Mouse (Mus musculus) neural tube, embryonic 10.5 days (tissue): Measurements from ENCODE around the gene Mettl16.
A peak's percentile ranks its signal among the peaks of the same experiment; 100 is the strongest.

Experiments used
- DNase-seq: peaks from one replicate; pipeline ENCODE4 v3.0.0-alpha.2; 2017; ENCODE audit warnings: low spot score; ENCODE audit errors: extremely low spot score

Mettl16 gene

DNA sequence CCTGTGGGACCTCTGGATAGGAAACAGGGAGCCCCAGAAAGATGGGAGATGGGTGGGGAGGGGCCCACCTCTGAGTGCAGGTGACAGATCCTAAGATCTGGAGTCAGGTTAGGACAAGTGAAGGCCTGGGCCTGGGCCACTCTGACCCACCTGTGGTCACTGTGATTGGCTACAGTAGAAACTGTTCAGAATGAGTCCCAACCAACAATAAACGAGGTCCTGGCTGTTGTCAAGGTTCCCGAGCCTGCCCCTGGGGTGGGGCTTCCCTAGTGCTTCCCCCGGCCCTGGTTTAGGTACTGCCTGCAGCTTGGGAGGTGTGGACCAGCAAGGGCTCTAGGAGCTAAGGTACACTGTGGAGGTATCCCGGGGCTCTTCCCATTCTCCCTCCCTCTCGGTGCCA, 73.1 kb downstream of the Mettl16 start:
- no peak for DNase-seq

- no peak for DNase-seq
These were observed 75.2 kb downstream of the Mettl16 start for GRCm38 (mm10) chr11:74845784-74846183.

DNA sequence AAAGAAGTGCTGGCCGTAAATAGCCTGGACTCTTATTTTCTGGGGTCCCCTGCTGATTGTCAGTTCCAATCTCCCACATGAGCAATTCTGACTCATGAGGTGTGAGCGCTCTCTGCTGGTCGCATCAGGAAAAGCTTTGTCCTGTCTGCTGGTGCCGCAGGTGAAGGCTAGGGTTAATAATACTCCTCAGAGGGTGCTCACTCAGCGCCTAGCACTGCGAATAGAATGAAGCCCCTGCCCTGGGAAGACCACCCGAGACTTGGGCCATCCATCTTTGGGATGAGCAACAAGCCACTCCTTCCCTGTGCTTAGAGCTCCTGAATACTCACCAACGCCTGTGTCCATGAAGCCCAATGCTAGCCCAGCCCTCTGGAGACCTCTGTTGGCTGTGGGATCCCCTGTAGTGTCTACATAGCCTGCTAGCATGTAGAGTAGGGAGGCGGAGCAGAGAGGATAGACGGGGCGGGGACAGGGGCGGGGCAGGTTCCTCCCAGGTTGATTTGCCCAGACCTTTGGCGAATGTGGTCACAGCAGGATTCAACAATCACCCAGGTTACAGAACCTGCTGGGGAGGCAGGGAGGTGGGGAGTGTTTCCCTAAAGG, 77.4 kb downstream of the Mettl16 start:
- peak; percentile 77 for DNase-seq

DNA sequence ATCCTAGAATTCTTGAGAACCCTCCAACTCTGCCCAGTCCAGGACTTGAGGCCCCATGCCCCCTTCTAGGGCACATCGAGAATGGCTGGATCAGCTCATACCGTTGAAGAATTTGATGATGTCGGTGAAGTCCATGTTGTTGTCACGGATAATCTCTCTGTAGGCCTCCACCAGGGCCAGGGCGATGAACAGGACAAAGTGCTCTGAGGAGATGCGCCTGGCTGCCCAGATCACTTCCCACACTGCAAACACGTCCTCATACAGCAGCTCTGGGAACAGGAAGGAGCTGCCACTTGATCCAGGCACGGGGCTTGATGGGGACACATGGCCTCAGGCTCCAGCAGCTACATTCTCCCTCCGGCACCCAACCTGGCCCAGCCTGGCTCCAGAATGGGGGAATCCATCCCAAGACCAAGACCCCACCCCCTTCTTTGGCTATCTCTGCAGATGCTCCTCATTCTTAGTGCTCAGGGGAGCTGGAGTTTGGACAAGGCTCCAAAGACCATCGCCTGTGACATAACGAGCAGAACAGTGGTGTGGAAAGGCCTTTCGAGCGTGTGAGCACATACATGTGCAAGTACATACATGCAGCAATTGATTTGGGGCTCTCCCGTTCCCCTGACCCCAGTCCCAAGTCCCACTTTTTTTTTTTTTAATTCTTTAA, 80.5 kb downstream of the Mettl16 start:
- DNase-seq = no peak

GRCm38 (mm10) chr11:74857756-74858155, 87.1 kb downstream of the Mettl16 start:
- DNase-seq = no peak

GRCm38 (mm10) chr11:74862129-74862528, 91.5 kb downstream of the Mettl16 start:
- DNase-seq = no peak

DNA sequence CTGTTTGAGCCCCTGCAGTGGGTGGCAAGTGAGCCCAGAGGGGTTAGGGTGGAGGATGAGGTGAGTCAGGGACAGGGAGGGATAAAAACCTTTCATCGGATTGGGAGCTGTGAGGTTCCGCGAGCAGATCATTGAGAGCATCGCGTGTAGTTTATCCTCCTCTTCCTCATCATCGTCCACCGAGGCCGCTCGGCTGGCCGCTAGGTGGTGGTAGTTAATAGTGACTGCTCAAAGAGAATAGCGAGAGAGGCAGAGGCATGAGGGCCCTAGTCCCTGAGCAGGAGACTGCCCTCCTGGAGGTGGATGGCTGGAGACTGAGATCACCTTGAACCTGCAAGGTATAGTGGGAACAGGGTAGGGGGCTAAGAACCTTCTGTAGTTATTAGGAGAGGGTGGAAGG, 92.8 kb downstream of the Mettl16 start:
- peak; percentile 31 for DNase-seq

DNA sequence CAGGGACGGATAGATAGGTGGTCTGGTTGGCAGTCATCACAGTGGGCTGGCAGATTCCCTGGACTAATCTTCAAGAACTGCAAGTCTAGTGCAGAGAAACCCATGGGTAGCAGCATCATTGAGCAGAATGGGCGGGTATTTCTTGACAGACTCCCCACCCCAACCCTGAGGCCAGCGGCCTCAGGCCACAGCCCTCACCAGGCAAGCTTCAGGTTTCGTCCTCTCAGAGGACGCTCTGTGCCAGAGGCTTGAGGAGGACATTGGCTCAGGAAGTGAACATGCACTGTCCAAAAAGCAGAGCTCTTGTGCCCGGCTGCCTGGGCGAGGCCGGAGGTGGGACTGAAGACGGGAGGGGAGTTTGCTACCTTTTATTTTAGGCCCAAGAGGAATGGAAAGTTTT, 93.8 kb downstream of the Mettl16 start:
- no peak for DNase-seq

DNA sequence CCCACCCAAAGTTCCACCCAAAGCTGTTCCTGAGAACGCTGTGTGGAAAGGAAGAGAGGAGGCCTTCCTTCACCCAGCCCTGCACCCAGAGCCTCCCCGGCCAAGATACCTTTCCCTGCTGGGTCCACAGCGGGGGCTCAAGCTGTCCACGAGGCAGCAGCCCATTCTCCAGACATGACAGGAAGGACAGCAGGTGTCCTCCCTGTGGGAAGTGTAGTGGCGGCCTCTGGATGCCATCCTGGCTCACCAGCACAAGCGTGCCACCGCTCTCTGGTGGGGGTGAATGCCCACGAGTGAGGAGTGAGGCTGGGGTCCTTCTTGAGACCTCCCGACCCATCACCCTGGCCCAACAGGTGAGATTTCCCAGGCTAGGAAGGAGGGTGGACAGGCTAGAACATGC, 94.6 kb downstream of the Mettl16 start:
- no peak for DNase-seq

GRCm38 (mm10) chr11:74866640-74867039, 96.0 kb downstream of the Mettl16 start:
- no peak for DNase-seq

DNA sequence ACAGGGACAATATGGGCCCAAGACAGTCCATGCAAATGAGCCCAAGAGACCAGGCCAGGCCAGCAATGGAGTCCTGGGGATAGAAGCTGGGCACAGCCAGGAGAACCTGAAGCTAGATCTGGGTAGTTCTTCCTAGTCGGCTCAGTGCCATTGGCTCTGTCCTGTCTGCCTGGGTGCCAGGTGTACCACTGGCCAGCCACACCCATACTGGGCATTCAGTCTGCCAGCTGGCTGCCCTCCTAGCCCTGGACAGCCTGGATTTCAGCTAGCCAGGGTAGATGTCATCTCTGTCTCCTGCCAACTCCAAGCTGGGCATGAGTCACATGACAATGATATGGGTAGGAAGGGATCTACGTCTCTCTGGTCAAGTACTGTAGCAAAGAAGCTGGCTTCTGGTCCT, 96.6 kb downstream of the Mettl16 start:
- no peak for DNase-seq

DNA sequence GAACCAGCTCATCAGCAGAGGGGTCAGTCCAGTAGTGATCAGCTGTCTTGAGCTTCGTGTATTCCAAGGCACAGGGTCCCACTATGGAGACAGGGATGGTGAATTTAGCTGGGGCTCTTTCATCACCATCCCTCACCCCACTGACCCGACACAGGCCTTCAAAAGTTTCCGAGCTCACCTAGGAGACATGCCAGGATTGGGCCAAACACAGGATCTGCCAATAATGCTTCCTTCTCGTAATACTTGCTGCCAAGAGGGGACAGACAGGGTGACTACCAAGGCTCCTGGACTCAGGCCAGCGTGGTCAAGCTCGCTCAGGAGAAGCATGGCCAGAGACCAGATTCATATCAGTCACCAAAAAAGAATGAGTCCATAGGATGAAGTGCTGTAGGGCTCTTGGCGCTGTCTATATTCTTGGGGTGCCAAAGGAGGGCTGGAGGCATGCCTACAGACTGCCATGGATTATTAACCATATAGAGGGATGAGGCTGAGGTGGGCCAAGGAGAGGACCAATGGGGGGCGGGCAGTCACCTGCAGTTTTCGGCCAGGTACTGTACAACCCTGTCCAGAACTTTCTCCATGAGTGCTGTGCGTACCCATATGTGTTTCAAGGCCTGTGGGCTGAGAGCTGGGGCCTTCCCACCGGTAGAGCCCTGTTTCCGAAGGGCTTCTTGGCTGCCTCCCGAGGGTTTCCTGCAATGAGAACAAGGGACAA, 97.6 kb downstream of the Mettl16 start:
- DNase-seq = no peak

- DNase-seq = no peak
These were observed 99.0 kb downstream of the Mettl16 start for GRCm38 (mm10) chr11:74869603-74870002.

DNA sequence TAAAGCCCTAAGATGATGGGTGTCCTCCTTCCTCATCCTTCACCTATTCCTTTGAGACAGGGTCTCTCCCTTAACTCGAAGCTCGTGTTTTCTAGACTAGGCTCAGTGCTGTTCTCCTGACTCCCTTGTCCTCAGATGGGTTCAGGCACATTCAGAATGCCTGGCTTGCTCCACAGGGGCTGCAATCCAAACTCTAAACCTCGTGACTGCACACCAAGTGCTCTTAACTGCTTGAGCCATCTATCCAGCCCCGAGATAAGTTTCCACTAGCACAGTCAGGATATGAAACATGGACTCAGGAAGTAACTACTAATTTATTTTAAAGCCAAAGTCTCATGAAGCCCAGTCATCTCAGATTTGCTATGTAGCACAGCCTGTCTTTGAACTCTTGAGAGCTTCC, 99.9 kb downstream of the Mettl16 start:
- DNase-seq = no peak

DNA sequence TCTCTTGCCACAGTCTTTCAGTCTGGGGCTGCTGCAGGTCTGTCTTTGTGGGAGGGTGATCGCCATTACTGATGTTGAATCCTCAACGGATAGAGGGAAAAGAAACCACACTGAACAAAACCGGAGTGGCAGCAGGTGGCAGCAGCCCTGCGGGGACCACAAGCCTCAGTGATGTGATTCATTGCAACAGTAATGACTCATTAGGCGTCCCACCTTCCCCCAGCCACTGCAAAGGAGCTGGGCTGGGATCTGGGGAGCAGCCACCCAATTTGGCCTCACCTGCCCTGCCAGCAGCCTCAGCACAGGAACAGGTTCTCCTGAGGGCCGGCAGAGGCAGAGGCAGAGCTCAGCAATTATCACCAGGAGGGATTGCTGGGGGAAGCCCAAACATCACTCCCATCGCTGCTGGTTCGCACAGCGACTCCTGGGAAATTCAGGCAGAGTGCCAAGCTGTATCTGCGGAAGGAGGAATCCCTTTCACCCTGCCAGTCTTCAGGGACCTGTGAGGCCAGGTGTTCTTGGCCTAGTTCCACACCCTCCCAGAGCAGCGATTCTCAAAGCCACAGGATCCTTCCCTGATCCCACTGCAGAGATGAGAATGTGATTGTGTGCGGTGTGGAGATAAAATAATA, 100.5 kb downstream of the Mettl16 start:
- DNase-seq = no peak

DNA sequence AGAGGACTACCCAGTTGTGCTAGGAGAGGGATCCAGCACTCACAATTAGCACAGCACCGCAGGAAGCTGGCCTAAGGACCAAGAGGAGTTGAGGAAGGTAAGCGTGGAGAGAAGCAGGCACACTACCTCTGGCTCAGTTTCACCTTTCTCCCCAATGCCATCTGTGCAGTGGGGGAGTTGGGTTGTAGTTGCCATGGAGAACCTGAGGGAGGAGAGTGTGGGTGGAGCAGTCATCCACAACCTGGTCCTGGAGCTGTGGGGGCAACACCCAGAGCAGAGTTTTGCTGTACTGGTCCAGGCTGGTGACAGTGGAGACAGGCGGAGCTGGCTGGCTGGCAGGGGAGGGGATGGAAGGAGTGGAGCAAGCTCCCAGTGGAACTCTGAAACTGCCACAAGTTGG, 104.0 kb downstream of the Mettl16 start:
- no peak for DNase-seq

DNA sequence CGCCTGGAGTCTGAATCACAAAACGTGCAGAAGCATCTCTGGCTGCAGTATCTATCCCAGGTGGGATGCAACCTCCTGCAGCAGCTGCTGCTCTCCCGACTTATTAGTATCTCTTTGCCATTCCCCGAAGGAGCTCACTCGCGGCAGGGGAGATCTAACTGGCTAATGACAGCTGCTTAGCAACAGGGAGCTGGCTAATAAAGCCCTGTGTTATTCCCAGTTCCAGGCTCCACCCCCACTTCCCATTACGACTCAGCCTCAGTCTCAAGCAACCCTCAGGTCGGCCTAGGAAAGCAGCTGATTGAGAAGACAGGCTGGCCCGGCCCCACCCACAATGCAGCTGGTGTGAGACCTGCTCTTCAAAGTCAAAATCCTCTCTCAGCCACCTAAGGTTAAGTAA, 106.2 kb downstream of the Mettl16 start:
- peak; percentile 46 for DNase-seq
